9 mouse cellular contexts compared by ENCODE assay signal in genomic region chr4:133877850-133878755, GRCm38 (mm10). TPM values are rescaled to one million over a fixed set of nuclear protein-coding genes. Genes with fewer than 3 reads are reported as not detected.
DNase-seq lines count a peak whose midpoint lies in the region; ATAC-seq and TF ChIP-seq lines count a peak whose summit lies in the region.
"Had no signal": no experiment of that assay in that cellular context is flagged by ENCODE, and none has a peak within 500 bp of the region (broad histone marks: within the 10 kb centered on the region; RNA-seq: fewer than 3 reads in every experiment).

No protein-coding gene starts in this region.

- TF ChIP-seq CTCF in forebrain, postnatal 0 days (IDR thresholded peaks at IDR 0.05; ENCODE audit: low read depth) = peak; percentile 38; the same call in 1 of the 2 replicates

- H3K27ac ChIP-seq in forebrain, postnatal 0 days (ENCODE audit: low read depth, low read length) = no peak overlapping the region
- no peak overlapping the region for H3K27ac ChIP-seq in forebrain, embryonic 14.5 days (ENCODE audit: low read depth, low read length)
- H3K27ac ChIP-seq: embryonic facial prominence, embryonic 15.5 days had no signal

- H3K4me1 ChIP-seq in forebrain, postnatal 0 days (ENCODE audit: insufficient read depth) = no peaks in the 10 kb centered on the region
- no peaks in the 10 kb centered on the region for H3K4me1 ChIP-seq in forebrain, embryonic 14.5 days (ENCODE audit: control insufficient read depth, insufficient read depth, low read length)
- H3K4me1 ChIP-seq: embryonic facial prominence, embryonic 15.5 days had no signal

- intact Hi-C loops in left cerebral cortex, postnatal 14 days (cut with DNase I) = no loop called here

- H3K9me3 ChIP-seq in forebrain, postnatal 0 days (ENCODE audit: low read length) = no peaks in the 10 kb centered on the region
- H3K9me3 ChIP-seq in forebrain, embryonic 14.5 days (replicated peaks; ENCODE audit: control insufficient read depth, low read length) = no peaks in the 10 kb centered on the region
- H3K9me3 ChIP-seq: embryonic facial prominence, embryonic 15.5 days had no signal

- no peak overlapping the region for H3K4me3 ChIP-seq in forebrain, postnatal 0 days (ENCODE audit: low read depth, low read length)
- H3K4me3 ChIP-seq in forebrain, embryonic 14.5 days (ENCODE audit: low read depth, low read length) = no peak overlapping the region
- H3K4me3 ChIP-seq: embryonic facial prominence, embryonic 15.5 days had no signal

- no peak overlapping the region for H3K4me2 ChIP-seq in forebrain, postnatal 0 days (ENCODE audit: low read depth)
- H3K4me2 ChIP-seq in forebrain, embryonic 14.5 days (ENCODE audit: low read length) = no peak overlapping the region
- H3K4me2 ChIP-seq: embryonic facial prominence, embryonic 15.5 days had no signal

- H3K27me3 ChIP-seq in forebrain, postnatal 0 days (ENCODE audit: insufficient read depth, low read length) = no peaks in the 10 kb centered on the region
- H3K27me3 ChIP-seq in forebrain, embryonic 14.5 days (replicated peaks; ENCODE audit: control insufficient read depth, insufficient read depth, low read length) = no peaks in the 10 kb centered on the region
- H3K27me3 ChIP-seq: embryonic facial prominence, embryonic 15.5 days had no signal

- H3K36me3 ChIP-seq in forebrain, postnatal 0 days (ENCODE audit: insufficient read depth) = no peaks in the 10 kb centered on the region
- H3K36me3 ChIP-seq in forebrain, embryonic 14.5 days (ENCODE audit: control insufficient read depth, insufficient read depth, low read length) = no peaks in the 10 kb centered on the region

- no peak overlapping the region for H3K9ac ChIP-seq in forebrain, postnatal 0 days
- H3K9ac ChIP-seq in forebrain, embryonic 14.5 days (ENCODE audit: low read length) = no peak overlapping the region
- H3K9ac ChIP-seq: embryonic facial prominence, embryonic 15.5 days had no signal

- no peak for DNase-seq in forebrain, postnatal 0 days
- DNase-seq in forebrain, embryonic 14.5 days (ENCODE audit: low spot score) = no peak
- DNase-seq in thymus, postnatal 0 days (ENCODE audit: low spot score) = peak; percentile 40
- no peak for DNase-seq in thymus, adult 18-20 months
- DNase-seq in liver = peak; percentile 70
- DNase-seq in thymus, postnatal 4 days = peak; percentile 54
- no peak for DNase-seq in adrenal gland, postnatal 4 days (ENCODE audit: low spot score in 2 of 2)
- DNase-seq in left cerebral cortex, postnatal 14 days (ENCODE audit: low spot score in 2 of 2) = no peak

- 87% methylated on average over 14 of the region's 14 CpGs for WGBS in forebrain, postnatal 0 days
- 85% methylated on average over 14 of the region's 14 CpGs for WGBS in forebrain, embryonic 14.5 days

- ATAC-seq in forebrain, postnatal 0 days = no peak
- no peak for ATAC-seq in forebrain, embryonic 14.5 days

RNA-seq across cellular contexts. Expression of gene Rps6ka1, which starts 9.5 kb away (rescaled TPM):
- total RNA-seq in forebrain, postnatal 0 days (2014; rRNA removed) = 21.2 and 21.4 TPM in 2 replicates
- 14.3 and 19.4 TPM in 2 replicates for polyA plus RNA-seq in forebrain, postnatal 0 days (2015; fragmentation: Nextera tagmentation; extraction: Ambion mirVana)
- 13.5 and 16.2 TPM in 2 replicates for polyA plus RNA-seq in forebrain, embryonic 14.5 days (2014; fragmentation: Nextera tagmentation; extraction: Ambion mirVana)
- polyA plus RNA-seq in thymus, postnatal 0 days (2015; fragmentation: Nextera tagmentation; extraction: Ambion mirVana) = 37.3 and 38.8 TPM in 2 replicates
- total RNA-seq in adrenal gland, postnatal 4 days (2021) = 10 to 100 TPM; 29.5 to 31.0 TPM
- total RNA-seq in left cerebral cortex, postnatal 14 days (2021) = 10 to 100 TPM; 12.7 TPM

Comparison
In these comparisons a context has a peak if more than half of its experiments do, and no peak if none do; other contexts are left out.
1. DNase-seq: peak in thymus, postnatal 0 days (single experiment), liver (single experiment) and thymus, postnatal 4 days (single experiment); none in forebrain, postnatal 0 days (single experiment), forebrain, embryonic 14.5 days (single experiment), thymus, adult 18-20 months (0 of 2), adrenal gland, postnatal 4 days (0 of 2) and left cerebral cortex, postnatal 14 days (0 of 2).